Mouse (Mus musculus): ENCODE measurements around the gene Txndc12. TPM values are rescaled to one million over a fixed set of nuclear protein-coding genes. Genes with fewer than 3 reads are reported as not detected.
A peak's percentile ranks its signal among the peaks of the same experiment; 100 is the strongest.

Txndc12 gene
- total and polyA plus RNA-seq, 2 experiments from 2014 or later, result 37.7 to 73.5 TPM

GRCm38 (mm10) chr4:108847715-108848504 is 13.5 kb downstream of the Txndc12 start, which contains the start of gene Kti12:
TSS of gene Kti12 (plus strand) at chr4:108847785.
- H3K4me3 ChIP-seq (ENCODE audit: low read depth, low read length), result peak within 1 kb of the TSS; percentile 85
- peaks cover 8% of the 10 kb centered on the region; the same call in 1 of the 2 replicates for H3K36me3 ChIP-seq (replicated peaks; ENCODE audit: control insufficient read depth, insufficient read depth, low read length)
- H3K9ac ChIP-seq (replicated peaks; ENCODE audit: low read depth, low read length), result peak within 1 kb of the TSS; percentile 77
- peaks cover 19% of the 10 kb centered on the region for H3K4me1 ChIP-seq (ENCODE audit: control insufficient read depth, insufficient read depth)
- no peaks in the 10 kb centered on the region for H3K27me3 ChIP-seq (ENCODE audit: control insufficient read depth, insufficient read depth, low read length)
- WGBS, result under 1% methylated on average over 77 of the region's 77 CpGs
- H3K27ac ChIP-seq (ENCODE audit: low read depth), result peak within 1 kb of the TSS; percentile 92
- DNase-seq (ENCODE audit: low spot score) (peak; percentile 89), ATAC-seq (ENCODE audit: insufficient read depth, low read depth) (peak; percentile 89)
- no peaks in the 10 kb centered on the region for H3K9me3 ChIP-seq (replicated peaks; ENCODE audit: control insufficient read depth, low read length)
- TF ChIP-seq EP300 (IDR thresholded peaks at IDR 0.05; ENCODE audit: low read depth), result peak; percentile 34; the same call in 1 of the 2 replicates
- TF ChIP-seq CTCF (IDR thresholded peaks at IDR 0.05; ENCODE audit: low read depth), result no peak
- peak within 1 kb of the TSS; percentile 81 for H3K4me2 ChIP-seq (ENCODE audit: low read depth, low read length)

- H3K4me3 ChIP-seq (ENCODE audit: low read depth, low read length), result peak within 1 kb of the TSS; percentile 85
- H3K36me3 ChIP-seq (replicated peaks; ENCODE audit: control insufficient read depth, insufficient read depth, low read length), result peaks cover 13% of the 10 kb centered on the region
- TF ChIP-seq EP300 (IDR thresholded peaks at IDR 0.05; ENCODE audit: low read depth) (no peak), CTCF (IDR thresholded peaks at IDR 0.05; ENCODE audit: low read depth) (no peak)
- peak within 1 kb of the TSS; percentile 77 for H3K9ac ChIP-seq (replicated peaks; ENCODE audit: low read depth, low read length)
- 8% methylated on average over 20 of the region's 20 CpGs for WGBS
- H3K27ac ChIP-seq (ENCODE audit: low read depth), result peak within 1 kb of the TSS; percentile 92
- DNase-seq (ENCODE audit: low spot score), result no peak
- H3K4me2 ChIP-seq (ENCODE audit: low read depth, low read length), result peak within 1 kb of the TSS; percentile 81
- H3K9me3 ChIP-seq (replicated peaks; ENCODE audit: control insufficient read depth, low read length), result no peaks in the 10 kb centered on the region
- no peaks in the 10 kb centered on the region for H3K27me3 ChIP-seq (ENCODE audit: control insufficient read depth, insufficient read depth, low read length)
- peaks cover 18% of the 10 kb centered on the region for H3K4me1 ChIP-seq (ENCODE audit: control insufficient read depth, insufficient read depth)
- 0 out of 2 replicates have a peak, but pooled peaks have one; percentile 3 for ATAC-seq (ENCODE audit: insufficient read depth, low read depth)
Measured at GRCm38 (mm10) chr4:108848505-108848848, 14.1 kb downstream of the Txndc12 start, which contains the start of gene A730015C16Rik. TSS of gene A730015C16Rik (minus strand) at chr4:108848619.

GRCm38 (mm10) chr4:108866806-108867205 is 32.4 kb downstream of the Txndc12 start:
- DNase-seq (ENCODE audit: low spot score), result no peak
- H3K9ac ChIP-seq (replicated peaks; ENCODE audit: low read depth, low read length), result no peak overlapping the region
- no peak overlapping the region for H3K4me2 ChIP-seq (ENCODE audit: low read depth, low read length)
- H3K36me3 ChIP-seq (replicated peaks; ENCODE audit: control insufficient read depth, insufficient read depth, low read length), result peaks cover 20% of the 10 kb centered on the region
- no peaks in the 10 kb centered on the region for H3K9me3 ChIP-seq (replicated peaks; ENCODE audit: control insufficient read depth, low read length)
- H3K27ac ChIP-seq (ENCODE audit: low read depth), result no peak overlapping the region
- no peak for ATAC-seq (ENCODE audit: insufficient read depth, low read depth)
- WGBS, result 68% methylated on average over 7 of the region's 7 CpGs
- TF ChIP-seq CTCF (IDR thresholded peaks at IDR 0.05; ENCODE audit: low read depth), result no peak
- no peak for TF ChIP-seq EP300 (IDR thresholded peaks at IDR 0.05; ENCODE audit: low read depth)
- H3K4me3 ChIP-seq (ENCODE audit: low read depth, low read length), result no peak overlapping the region
- no peaks in the 10 kb centered on the region for H3K4me1 ChIP-seq (ENCODE audit: control insufficient read depth, insufficient read depth)
- no peaks in the 10 kb centered on the region for H3K27me3 ChIP-seq (ENCODE audit: control insufficient read depth, insufficient read depth, low read length)

- 36% methylated on average over 10 of the region's 10 CpGs for WGBS
- Histone ChIP-seq H3K27ac (ENCODE audit: low read depth) (no peak overlapping the region), H3K36me3 (replicated peaks; ENCODE audit: control insufficient read depth, insufficient read depth, low read length) (0 out of 2 replicates have a peak, but pooled peaks cover under 1% of the 10 kb centered on the region), H3K4me3 (ENCODE audit: low read depth, low read length) (no peak overlapping the region), H3K9me3 (replicated peaks; ENCODE audit: control insufficient read depth, low read length) (no peaks in the 10 kb centered on the region), H3K27me3 (ENCODE audit: control insufficient read depth, insufficient read depth, low read length) (no peaks in the 10 kb centered on the region), H3K4me2 (ENCODE audit: low read depth, low read length) (no peak overlapping the region), H3K9ac (replicated peaks; ENCODE audit: low read depth, low read length) (no peak overlapping the region), H3K4me1 (ENCODE audit: control insufficient read depth, insufficient read depth) (no peaks in the 10 kb centered on the region)
- ATAC-seq (ENCODE audit: insufficient read depth, low read depth), result peak; percentile 63; the same call in 1 of the 2 replicates
- peak; percentile 81 for DNase-seq (ENCODE audit: low spot score)
- TF ChIP-seq EP300 (IDR thresholded peaks at IDR 0.05; ENCODE audit: low read depth) (no peak), CTCF (IDR thresholded peaks at IDR 0.05; ENCODE audit: low read depth) (peak; percentile 98)
Measured at GRCm38 (mm10) chr4:108869730-108870374, 35.5 kb downstream of the Txndc12 start.

GRCm38 (mm10) chr4:108873746-108874145 is 39.3 kb downstream of the Txndc12 start:
- no peak overlapping the region for H3K27ac ChIP-seq (ENCODE audit: low read depth)
- WGBS, result 88% methylated on average over 5 of the region's 5 CpGs
- no peaks in the 10 kb centered on the region for H3K4me1 ChIP-seq (ENCODE audit: control insufficient read depth, insufficient read depth)
- TF ChIP-seq EP300 (IDR thresholded peaks at IDR 0.05; ENCODE audit: low read depth), result no peak
- TF ChIP-seq CTCF (IDR thresholded peaks at IDR 0.05; ENCODE audit: low read depth), result no peak
- no peaks in the 10 kb centered on the region for H3K9me3 ChIP-seq (replicated peaks; ENCODE audit: control insufficient read depth, low read length)
- DNase-seq (ENCODE audit: low spot score) (no peak), ATAC-seq (ENCODE audit: insufficient read depth, low read depth) (no peak)
- no peak overlapping the region for H3K4me3 ChIP-seq (ENCODE audit: low read depth, low read length)
- H3K4me2 ChIP-seq (ENCODE audit: low read depth, low read length), result no peak overlapping the region
- H3K9ac ChIP-seq (replicated peaks; ENCODE audit: low read depth, low read length), result no peak overlapping the region
- H3K27me3 ChIP-seq (ENCODE audit: control insufficient read depth, insufficient read depth, low read length), result no peaks in the 10 kb centered on the region
- H3K36me3 ChIP-seq (replicated peaks; ENCODE audit: control insufficient read depth, insufficient read depth, low read length), result no peaks in the 10 kb centered on the region

Measured in heart, postnatal 0 days (tissue).